Mouse (Mus musculus) neural tube, postnatal 0 days (tissue): ENCODE measurements around the gene Lyl1. TPM values are rescaled to one million over a fixed set of nuclear protein-coding genes. Genes with fewer than 3 reads are reported as not detected.

Source experiments
- polyA plus RNA-seq: library from polyadenylated mRNA; unstranded; fragments of >200 nt; fragmentation: Nextera tagmentation; extraction: Ambion mirVana; gene quantifications from 2 replicates; pipeline ENCODE4 v1.2.1, GENCODE M21; 2015

The Lyl1 gene
- 3.7 and 4.8 TPM in 2 replicates for polyA plus RNA-seq

GRCm38 (mm10) chr8:84700941-84701911 lies at the start of gene Lyl1:
Lyl1 (plus strand) TSS chr8:84701457.

GRCm38 (mm10) chr8:84662581-84663065 lies 38.6 kb upstream of the Lyl1 start, which contains the start of gene Ier2:
Ier2 (minus strand) TSS chr8:84662852.

GRCm38 (mm10) chr8:84686191-84687002 lies 14.9 kb upstream of the Lyl1 start, which contains the start of gene Trmt1:
Trmt1 (plus strand) TSS chr8:84686307.

GRCm38 (mm10) chr8:84687705-84688100 lies 13.6 kb upstream of the Lyl1 start, which contains the start of gene Nacc1:
Nacc1 (minus strand) TSS chr8:84687862.

GRCm38 (mm10) chr8:84722850-84723570 lies 21.8 kb downstream of the Lyl1 start, which contains the start of gene G430095P16Rik:
G430095P16Rik (plus strand) TSS chr8:84723007.

Other genes with a start within 250 kb of the Lyl1 start
- gene Ier2, start 38.6 kb upstream of the Lyl1 start, polyA plus RNA-seq, result 20.6 and 21.8 TPM in 2 replicates
- 66.6 and 67.6 TPM in 2 replicates for gene Trmt1, start 15.2 kb upstream of the Lyl1 start, polyA plus RNA-seq
- 11.8 and 14.3 TPM in 2 replicates for gene Nacc1, start 13.6 kb upstream of the Lyl1 start, polyA plus RNA-seq
- gene G430095P16Rik, start 21.6 kb downstream of the Lyl1 start, polyA plus RNA-seq, result 0.57 and 1.4 TPM in 2 replicates
- 72.8 and 75.0 TPM in 2 replicates for gene Nfix, start 98.9 kb downstream of the Lyl1 start, polyA plus RNA-seq
- gene Dand5, start 121.4 kb downstream of the Lyl1 start, polyA plus RNA-seq, result 15.3 TPM in 2 replicates
- gene Gadd45gip1, start 130.1 kb downstream of the Lyl1 start, polyA plus RNA-seq, result 47.5 and 50.9 TPM in 2 replicates
- gene Rad23a, start 139.2 kb downstream of the Lyl1 start, polyA plus RNA-seq, result 96.2 and 103 TPM in 2 replicates
- gene Calr, start 145.5 kb downstream of the Lyl1 start, polyA plus RNA-seq, result 450 and 531 TPM in 2 replicates
- gene Farsa, start 155.5 kb downstream of the Lyl1 start, polyA plus RNA-seq, result 81.3 and 92.5 TPM in 2 replicates
- 57.4 and 59.5 TPM in 2 replicates for gene Syce2, start 170.7 kb downstream of the Lyl1 start, polyA plus RNA-seq
- 39.3 and 46.9 TPM in 2 replicates for gene Gcdh, start 192.5 kb downstream of the Lyl1 start, polyA plus RNA-seq
- 0.32 and 0.45 TPM in 2 replicates for gene Klf1, start 200.5 kb downstream of the Lyl1 start, polyA plus RNA-seq
- 8.1 and 8.6 TPM in 2 replicates for gene Dnase2a, start 207.1 kb downstream of the Lyl1 start, polyA plus RNA-seq
- gene Mast1, start 235.9 kb downstream of the Lyl1 start, polyA plus RNA-seq, result 66.1 and 78.5 TPM in 2 replicates
- 3.0 and 4.9 TPM in 2 replicates for gene Rtbdn, start 245.5 kb downstream of the Lyl1 start, polyA plus RNA-seq